Mouse (Mus musculus) forebrain, postnatal 0 days (tissue): ENCODE data around the gene Taf4. TPM values are rescaled to one million over a fixed set of nuclear protein-coding genes. Genes with fewer than 3 reads are reported as not detected.

ENCODE experiments used
- ATAC-seq: fragments of 200-750 bp; cut with Nextera tagmentation; 2 replicates; pipeline ENCODE4 v1.8.0; 2017; ENCODE audit warnings: mild to moderate bottlenecking, moderate library complexity
- DNase-seq: peaks from one replicate; pipeline ENCODE4 v3.0.0-alpha.2; 2015
- H3K27ac ChIP-seq: fragments of 300-500 bp; sonication (generic); 2 replicates; pipeline ENCODE4 v1.5.1; 2014; ENCODE audit warnings: low read depth, mild to moderate bottlenecking, antibody characterized with exemption, low read length, moderate library complexity, mixed read lengths
- H3K27me3 ChIP-seq: fragments of 300-500 bp; sonication (generic); 2 replicates; pipeline ENCODE4 v1.6.1; 2014; ENCODE audit warnings: mild to moderate bottlenecking, low read length, mixed read lengths; ENCODE audit not compliant: insufficient read depth
- H3K36me3 ChIP-seq: fragments of 300-500 bp; sonication (generic); 2 replicates; pipeline ENCODE4 v1.6.1; 2014; ENCODE audit warnings: mild to moderate bottlenecking, moderate library complexity; ENCODE audit not compliant: insufficient read depth
- H3K4me1 ChIP-seq: fragments of 300-500 bp; sonication (generic); 2 replicates; pipeline ENCODE4 v1.6.1; 2014; ENCODE audit warnings: antibody characterized with exemption; ENCODE audit not compliant: insufficient read depth
- H3K4me2 ChIP-seq: fragments of 300-500 bp; sonication (generic); 2 replicates; pipeline ENCODE4 v1.6.1; 2014; ENCODE audit warnings: low read depth, mild to moderate bottlenecking, moderate library complexity
- H3K4me3 ChIP-seq: fragments of 300-500 bp; sonication (generic); 2 replicates; pipeline ENCODE4 v1.5.1; 2014; ENCODE audit warnings: low read depth, low read length, mixed read lengths
- H3K9ac ChIP-seq: fragments of 300-500 bp; sonication (generic); 2 replicates; pipeline ENCODE4 v1.6.1; 2014; ENCODE audit warnings: mild to moderate bottlenecking
- H3K9me3 ChIP-seq: fragments of 300-500 bp; sonication (generic); 2 replicates; pipeline ENCODE4 v1.6.1; 2016; ENCODE audit warnings: low read length
- CTCF ChIP-seq: sonication (generic); IDR thresholded peaks from 2 replicates; pipeline ENCODE4 v1.5.1; 2016; ENCODE audit warnings: antibody characterized with exemption, control low read depth, low read depth
- WGBS: fragments of 180-500 bp; shearing (Covaris S2); extraction: QIAGEN DNeasy Blood & Tissue Kit; methylation state at CpG from one replicate; pipeline ENCODE4 v1.1.7; 2014; 5-methylcytosine and 5-hydroxymethylcytosine counted together
- polyA plus RNA-seq: library from polyadenylated mRNA; unstranded; fragments of >200 nt; fragmentation: Nextera tagmentation; extraction: Ambion mirVana; gene quantifications from 2 replicates; pipeline ENCODE4 v1.2.1, GENCODE M21; 2015
- total RNA-seq: library from RNA; depleted of rRNA; stranded (reverse); fragments of >200 nt; gene quantifications from 2 replicates; pipeline ENCODE4 v1.2.3, GENCODE M21; 2014

The Taf4 gene
- total and polyA plus RNA-seq, 2 experiments from 2014 or later = 2.4 to 12.5 TPM

DNA sequence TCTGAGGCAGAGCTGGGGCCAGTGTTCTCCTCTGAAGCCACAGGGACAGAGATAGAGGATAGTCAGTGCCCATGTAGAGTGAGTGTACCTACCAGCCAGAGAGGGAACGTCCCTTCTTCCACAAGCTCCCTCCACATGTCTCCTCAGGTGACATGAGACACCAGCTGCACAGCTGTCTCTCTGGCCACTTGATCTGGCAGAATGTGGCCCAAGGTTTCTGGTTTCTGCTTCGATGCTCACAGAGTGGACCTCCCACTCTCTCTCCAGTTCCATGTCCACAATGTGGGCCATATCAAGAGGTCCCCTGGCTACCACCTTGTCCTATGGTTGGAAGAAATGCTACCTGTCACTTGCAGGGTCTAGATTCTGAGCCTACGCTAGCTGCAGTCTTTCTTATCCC, 85.4 kb downstream of the Taf4 start:
- no peak for ATAC-seq
- no peaks in the 10 kb centered on the region for H3K27me3 ChIP-seq
- H3K27ac ChIP-seq = no peak overlapping the region
- H3K9ac ChIP-seq = no peak overlapping the region
- H3K4me1 ChIP-seq = no peaks in the 10 kb centered on the region
- H3K4me2 ChIP-seq = no peak overlapping the region
- no peak for DNase-seq
- TF ChIP-seq CTCF = no peak
- H3K9me3 ChIP-seq = no peaks in the 10 kb centered on the region
- 83% methylated on average over 3 of the region's 3 CpGs for WGBS
- H3K4me3 ChIP-seq = no peak overlapping the region
- H3K36me3 ChIP-seq = peaks cover 16% of the 10 kb centered on the region

DNA sequence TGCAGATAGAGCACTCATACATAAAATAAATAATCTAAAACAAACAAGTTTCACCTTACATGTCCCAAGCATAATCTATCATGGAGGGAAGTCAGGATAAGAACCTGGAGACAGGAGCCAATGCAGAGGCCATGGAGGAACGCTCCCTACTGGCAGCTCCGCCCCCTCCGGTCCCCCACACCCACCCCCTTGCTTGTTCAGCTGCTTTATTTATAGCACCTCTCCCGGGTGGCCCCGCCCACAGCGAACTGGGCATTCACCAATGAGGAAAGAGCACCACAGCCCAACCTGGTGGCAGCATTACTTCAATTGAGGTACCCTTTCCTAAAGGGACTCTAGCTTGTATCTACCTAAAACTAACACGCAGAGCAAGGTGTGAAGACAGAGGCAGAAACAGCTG, 91.9 kb downstream of the Taf4 start:
- Histone ChIP-seq H3K4me3 (no peak overlapping the region), H3K4me1 (no peaks in the 10 kb centered on the region), H3K9ac (no peak overlapping the region), H3K27ac (no peak overlapping the region), H3K9me3 (no peaks in the 10 kb centered on the region), H3K36me3 (no peaks in the 10 kb centered on the region; the same call in 1 of the 2 replicates), H3K27me3 (no peaks in the 10 kb centered on the region), H3K4me2 (no peak overlapping the region)
- TF ChIP-seq CTCF = no peak
- WGBS = 52% methylated on average over 7 of the region's 7 CpGs
- ATAC-seq (no peak), DNase-seq (no peak)

- Histone ChIP-seq H3K36me3 (no peaks in the 10 kb centered on the region), H3K27me3 (no peaks in the 10 kb centered on the region), H3K27ac (no peak overlapping the region), H3K4me2 (no peak overlapping the region), H3K4me3 (no peak overlapping the region), H3K9me3 (no peaks in the 10 kb centered on the region), H3K9ac (no peak overlapping the region), H3K4me1 (no peaks in the 10 kb centered on the region)
- TF ChIP-seq CTCF = peak; percentile 71
- DNase-seq (peak; percentile 63), ATAC-seq (no peak)
- WGBS = 36% methylated on average over 9 of the region's 9 CpGs
These were observed 98.8 kb downstream of the Taf4 start for GRCm38 (mm10) chr2:179877551-179878215.

GRCm38 (mm10) chr2:179875147-179875546, 101.3 kb downstream of the Taf4 start:
- peak; percentile 96 for TF ChIP-seq CTCF
- Histone ChIP-seq H3K4me3 (no peak overlapping the region), H3K9ac (no peak overlapping the region), H3K4me1 (no peaks in the 10 kb centered on the region), H3K4me2 (no peak overlapping the region), H3K27me3 (no peaks in the 10 kb centered on the region), H3K9me3 (no peaks in the 10 kb centered on the region), H3K36me3 (no peaks in the 10 kb centered on the region), H3K27ac (no peak overlapping the region)
- ATAC-seq (peak; percentile 77), DNase-seq (peak; percentile 92)
- WGBS = 3% methylated on average over 3 of the region's 3 CpGs

DNA sequence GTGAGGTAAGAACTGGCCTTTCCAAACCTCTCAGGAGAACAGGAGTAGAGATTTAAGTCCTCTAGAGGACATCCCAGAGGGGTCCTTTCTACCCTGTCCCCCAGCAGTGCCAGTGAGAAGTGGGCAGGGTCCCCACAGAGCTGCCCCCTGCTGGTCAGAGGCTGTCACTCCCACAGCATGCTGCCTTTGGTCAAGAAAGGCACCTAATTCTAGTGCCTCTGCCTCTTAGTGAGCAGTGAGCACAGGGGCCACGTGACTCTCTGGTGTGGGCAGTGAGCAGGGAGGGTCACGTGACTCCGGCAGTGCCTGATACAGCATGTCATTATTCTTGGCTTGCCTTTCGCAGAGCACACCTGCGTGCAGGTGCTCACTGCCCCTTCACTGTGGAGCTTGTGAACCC, 103.1 kb downstream of the Taf4 start:
- no peak overlapping the region for H3K27ac ChIP-seq
- H3K4me2 ChIP-seq = no peak overlapping the region
- no peaks in the 10 kb centered on the region for H3K27me3 ChIP-seq
- no peaks in the 10 kb centered on the region for H3K9me3 ChIP-seq
- H3K9ac ChIP-seq = no peak overlapping the region
- WGBS = 50% methylated on average over 5 of the region's 5 CpGs
- ATAC-seq (no peak), DNase-seq (no peak)
- peaks cover 7% of the 10 kb centered on the region; the same call in 1 of the 2 replicates for H3K4me1 ChIP-seq
- H3K36me3 ChIP-seq = no peaks in the 10 kb centered on the region
- no peak overlapping the region for H3K4me3 ChIP-seq
- TF ChIP-seq CTCF = peak; percentile 76

DNA sequence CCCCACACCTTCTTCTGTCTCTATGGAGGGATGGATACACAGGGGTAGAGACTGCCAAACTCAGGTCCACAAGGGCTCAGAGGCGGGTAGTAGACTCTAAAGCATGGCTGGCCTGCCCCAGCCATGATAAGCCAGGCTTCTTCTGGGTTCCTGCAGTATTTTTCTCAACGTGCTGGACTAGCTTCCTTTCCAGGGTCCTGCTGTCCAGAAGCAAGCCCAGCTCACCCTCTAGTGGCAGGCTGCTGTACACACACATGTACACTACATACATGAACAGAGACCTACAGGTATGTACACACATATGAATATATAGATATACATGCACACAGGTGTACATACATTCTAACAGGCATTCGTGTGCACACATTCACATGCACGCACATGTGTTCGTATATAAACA, 103.7 kb downstream of the Taf4 start:
- Histone ChIP-seq H3K36me3 (no peaks in the 10 kb centered on the region), H3K9ac (no peak overlapping the region), H3K27ac (no peak overlapping the region), H3K4me2 (no peak overlapping the region), H3K4me1 (peaks cover 7% of the 10 kb centered on the region; the same call in 1 of the 2 replicates), H3K9me3 (no peaks in the 10 kb centered on the region), H3K27me3 (no peaks in the 10 kb centered on the region), H3K4me3 (no peak overlapping the region)
- 67% methylated on average over 5 of the region's 5 CpGs for WGBS
- TF ChIP-seq CTCF = peak; percentile 90
- DNase-seq (peak; percentile 74), ATAC-seq (peak; percentile 44)

GRCm38 (mm10) chr2:179869871-179870270, 106.6 kb downstream of the Taf4 start:
- Histone ChIP-seq H3K36me3 (no peaks in the 10 kb centered on the region), H3K27ac (no peak overlapping the region), H3K4me3 (no peak overlapping the region), H3K9me3 (no peaks in the 10 kb centered on the region), H3K4me2 (no peak overlapping the region), H3K27me3 (no peaks in the 10 kb centered on the region), H3K9ac (no peak overlapping the region; the same call in 1 of the 2 replicates), H3K4me1 (peaks cover 7% of the 10 kb centered on the region; the same call in 1 of the 2 replicates)
- ATAC-seq = peak; percentile 92
- 9% methylated on average over 2 of the region's 2 CpGs for WGBS
- DNase-seq = peak; percentile 69
- TF ChIP-seq CTCF = no peak; the same call in 1 of the 2 replicates
